Mouse (Mus musculus) cerebellum, postnatal 14 days (tissue): ENCODE measurements around the gene Spg21.

ENCODE experiments used
- DNase-seq, 2 experiments: peaks; one replicate each; pipeline ENCODE4 v3.0.0; 2021; ENCODE audit warnings: mixed read lengths in 2 of 2

Spg21 gene

DNA sequence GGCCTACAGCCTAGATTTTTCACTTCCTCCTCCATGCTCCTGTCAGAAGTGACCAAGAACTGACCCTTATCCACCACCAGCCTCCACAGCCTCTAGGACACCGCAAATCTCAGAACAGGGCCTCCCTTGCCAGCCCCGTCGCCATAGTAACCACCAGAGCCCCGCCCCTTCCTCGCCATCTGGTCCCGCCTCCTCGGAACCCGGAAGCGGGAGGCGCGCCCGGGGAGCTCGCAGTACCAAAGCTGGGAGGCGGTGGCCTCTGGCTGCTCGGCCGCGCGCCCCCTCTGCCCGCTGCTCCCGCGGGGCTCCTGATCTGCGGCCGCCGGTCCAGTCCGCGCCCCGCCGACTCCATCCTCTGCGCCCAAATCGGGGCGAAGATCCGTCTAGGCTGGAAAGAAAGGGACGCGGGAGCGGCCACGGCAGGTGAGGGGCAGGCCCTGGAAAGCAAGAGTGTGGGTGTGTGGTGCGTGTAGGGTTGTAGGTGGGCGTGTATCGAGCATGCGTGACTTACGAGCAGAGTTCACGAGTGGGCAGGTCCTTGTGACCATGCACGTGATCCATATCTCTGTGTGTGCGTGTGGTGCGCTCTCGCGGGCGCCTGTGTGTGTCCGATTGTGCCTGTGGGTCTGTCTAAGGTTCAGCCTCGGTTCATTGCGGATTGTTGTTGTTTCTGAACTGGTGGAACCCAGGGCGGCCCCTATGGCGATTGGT is at the start of gene Spg21:
Spg21 (plus strand) TSS at position 216 of the 711 bp plus-strand sequence.
- peak; percentile 98 to 99 for DNase-seq

DNA sequence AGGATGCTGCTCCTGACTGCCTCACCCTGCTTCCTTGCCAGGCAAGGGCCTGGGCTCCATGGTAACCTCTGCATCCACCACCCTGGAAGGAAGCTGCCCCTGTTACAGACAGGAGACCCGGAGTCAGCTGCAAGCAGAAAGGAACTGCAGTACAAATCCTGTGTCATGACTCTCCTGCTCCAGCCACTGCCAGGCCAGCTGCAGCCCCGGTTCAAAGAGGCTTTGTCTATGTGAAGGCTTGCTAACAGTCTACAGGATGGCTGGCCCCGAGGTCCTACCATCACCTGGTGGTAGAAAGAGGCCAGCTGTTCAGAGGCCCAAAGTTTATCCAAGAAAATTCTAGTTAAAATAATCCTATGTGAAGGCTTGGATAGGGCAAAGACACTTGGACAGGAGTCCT is 49.4 kb upstream of the Spg21 start:
- DNase-seq: no peak

DNA sequence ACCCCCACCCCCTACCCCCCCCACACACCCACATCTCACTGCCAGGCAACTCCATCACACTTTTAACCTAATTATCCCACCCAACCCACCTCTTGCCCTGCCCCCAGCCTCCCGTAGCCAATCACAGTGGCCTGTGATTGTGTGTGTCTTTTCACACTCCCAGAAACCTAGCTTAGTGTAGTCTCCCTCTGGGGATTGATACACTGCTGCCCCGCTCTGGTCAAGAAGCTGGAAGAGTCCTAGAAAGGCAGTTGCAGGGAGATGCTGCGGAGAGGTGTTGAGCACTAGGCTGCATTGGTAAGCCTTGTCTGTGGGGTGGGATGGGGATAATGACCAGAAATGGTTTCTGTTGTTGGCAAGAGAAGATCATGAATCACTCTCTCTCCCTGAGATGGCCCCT is 43.0 kb upstream of the Spg21 start:
- no peak for DNase-seq

DNA sequence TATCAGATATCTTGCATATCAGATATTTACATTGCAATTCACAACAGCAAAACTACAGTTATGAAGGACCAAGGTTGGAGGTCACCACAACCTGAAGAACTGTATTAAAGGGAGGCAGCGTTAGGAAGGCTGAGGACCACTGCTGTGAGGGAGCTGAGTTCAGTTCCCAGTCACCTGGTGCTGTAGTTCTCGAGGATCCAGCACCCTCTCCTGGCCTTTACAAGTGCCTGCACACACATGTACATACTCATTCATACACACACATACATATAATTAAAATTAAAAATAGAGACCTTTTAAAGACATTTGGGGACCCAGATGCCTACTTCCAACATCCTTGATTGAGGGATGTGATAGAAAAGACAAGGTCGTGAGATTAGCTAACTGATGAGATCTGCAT is 41.1 kb upstream of the Spg21 start:
- no peak for DNase-seq

DNA sequence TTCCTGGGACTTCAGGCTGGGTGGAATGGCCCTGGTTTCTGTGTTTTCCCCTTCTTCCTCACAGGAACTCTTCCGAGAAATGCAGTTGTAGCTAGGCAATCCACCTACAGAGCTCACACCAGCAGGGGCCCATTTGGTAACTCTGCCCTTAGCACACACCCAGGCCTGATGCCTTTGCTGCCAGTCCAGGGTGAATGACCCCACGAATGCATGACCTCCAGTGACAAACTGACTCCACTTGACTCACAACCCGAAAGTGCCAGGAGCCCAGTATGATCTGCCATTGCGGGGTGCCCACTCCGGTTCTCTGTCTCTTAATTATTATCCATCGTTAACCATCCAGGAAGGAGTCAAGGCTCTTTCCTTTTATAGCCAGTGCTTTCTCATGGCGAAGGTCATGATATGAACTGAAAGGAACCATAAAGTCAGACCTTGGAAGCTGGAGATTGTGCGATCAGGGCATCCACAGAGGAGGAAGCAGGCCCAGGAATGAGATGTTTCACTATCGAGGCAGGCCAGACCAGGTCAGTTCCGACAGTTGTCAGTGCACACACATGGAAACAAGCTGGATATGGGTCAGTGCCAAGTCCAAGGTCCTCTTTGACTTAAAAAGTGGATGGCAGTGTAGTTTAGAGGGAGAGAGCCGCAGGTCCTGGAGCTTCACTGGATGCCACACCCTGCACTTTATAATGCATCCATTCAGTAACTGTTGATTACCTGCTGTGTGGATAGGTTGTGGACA is 37.8 kb upstream of the Spg21 start, which contains the start of gene Slc51b:
Slc51b (minus strand) TSS at position 196 of the 742 bp plus-strand sequence.
- DNase-seq: no peak

DNA sequence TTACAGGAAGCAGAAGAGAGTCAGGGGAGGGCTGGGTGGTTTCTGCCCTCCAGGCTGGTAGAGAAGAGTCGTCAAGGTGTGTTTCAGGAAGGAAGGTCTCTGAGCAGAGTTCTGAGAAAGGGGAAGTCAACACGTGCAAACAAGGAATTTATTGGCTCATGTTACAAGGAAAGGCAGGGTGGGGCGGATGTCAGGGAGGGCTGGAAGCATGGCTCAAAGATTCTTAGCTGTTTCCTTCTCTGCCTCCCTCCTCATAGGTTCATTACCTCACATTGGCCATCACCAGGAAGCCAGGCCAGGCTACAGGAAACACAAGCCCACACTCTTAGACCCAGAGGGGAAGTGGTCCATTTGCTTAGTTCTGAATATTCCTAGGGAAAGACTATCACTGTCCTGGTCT is 36.4 kb upstream of the Spg21 start:
- no peak for DNase-seq

DNA sequence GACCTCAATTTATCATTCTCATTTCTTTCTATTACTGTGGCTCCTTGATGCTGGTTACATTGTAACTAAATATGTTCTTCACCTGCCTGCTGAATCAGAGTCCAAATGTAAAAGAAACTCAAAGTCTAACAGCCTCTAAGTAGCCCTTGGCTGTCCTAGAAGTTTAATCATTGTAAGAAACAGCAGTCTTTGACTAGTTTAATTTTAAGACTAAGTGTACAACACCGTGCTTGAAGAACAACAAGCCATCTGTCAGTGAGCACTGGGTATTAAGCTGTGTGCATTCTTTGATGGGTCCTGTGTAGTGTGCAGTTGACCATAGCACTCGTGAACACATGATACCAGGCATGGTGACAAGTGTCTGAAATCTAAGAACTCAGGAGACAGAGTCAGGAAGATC is 33.2 kb upstream of the Spg21 start:
- DNase-seq: no peak

DNA sequence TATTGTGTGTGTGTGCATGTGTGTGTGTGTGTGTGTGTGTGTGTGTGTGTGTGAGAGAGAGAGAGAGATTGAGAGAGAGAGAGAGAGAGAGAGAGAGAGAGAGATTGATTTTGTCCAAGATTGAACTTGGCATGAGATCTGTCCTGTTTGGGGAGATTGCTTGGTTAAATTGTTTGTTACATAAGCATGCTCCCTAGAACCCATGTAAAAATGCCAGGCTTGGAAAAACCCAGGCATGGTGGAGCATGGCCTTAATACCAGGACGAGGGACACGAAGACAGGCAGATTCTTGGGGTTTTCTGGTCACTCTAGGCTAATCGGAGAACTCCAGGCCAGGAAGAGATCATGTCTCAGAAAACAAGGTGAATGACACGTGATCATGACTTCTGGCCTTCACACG is 32.7 kb upstream of the Spg21 start:
- DNase-seq: no peak

DNA sequence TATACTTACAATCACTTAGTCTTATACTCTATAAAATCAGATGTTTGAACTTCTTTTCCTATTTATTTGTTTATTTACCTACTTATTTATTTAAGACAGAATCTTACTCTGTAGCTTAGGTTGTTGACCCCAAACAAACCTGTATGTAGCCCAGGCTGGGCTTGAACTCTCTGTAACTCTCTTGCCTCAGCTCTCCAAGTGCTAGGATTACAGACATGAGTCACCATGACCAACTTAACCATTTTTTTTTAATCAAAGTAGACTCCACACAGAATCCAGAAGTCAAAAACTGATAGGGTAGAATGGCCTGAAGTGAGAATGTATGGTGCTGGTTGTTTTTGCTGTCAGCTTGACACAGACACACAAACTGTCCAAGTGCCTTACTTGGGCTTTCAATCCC is 30.3 kb upstream of the Spg21 start:
- DNase-seq: no peak

DNA sequence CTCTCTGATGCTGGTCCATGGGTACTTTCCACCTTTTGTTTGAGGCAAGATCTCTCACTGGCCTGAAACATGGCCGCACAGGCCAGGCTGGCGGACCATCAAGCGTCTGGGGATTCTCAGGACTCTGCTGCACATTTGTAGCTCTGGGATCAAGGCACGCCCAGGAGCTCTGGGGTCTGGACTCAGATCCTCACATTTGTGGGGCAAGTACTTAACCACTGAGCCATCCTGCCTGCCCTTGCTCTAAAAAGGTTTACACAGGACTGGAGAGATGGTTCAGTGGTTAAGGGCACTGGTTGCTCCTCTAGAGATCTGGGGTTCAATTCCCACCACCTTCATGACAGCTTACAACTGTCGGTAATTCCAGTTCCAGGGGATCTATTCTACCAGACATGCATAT is 29.8 kb upstream of the Spg21 start:
- no peak for DNase-seq

DNA sequence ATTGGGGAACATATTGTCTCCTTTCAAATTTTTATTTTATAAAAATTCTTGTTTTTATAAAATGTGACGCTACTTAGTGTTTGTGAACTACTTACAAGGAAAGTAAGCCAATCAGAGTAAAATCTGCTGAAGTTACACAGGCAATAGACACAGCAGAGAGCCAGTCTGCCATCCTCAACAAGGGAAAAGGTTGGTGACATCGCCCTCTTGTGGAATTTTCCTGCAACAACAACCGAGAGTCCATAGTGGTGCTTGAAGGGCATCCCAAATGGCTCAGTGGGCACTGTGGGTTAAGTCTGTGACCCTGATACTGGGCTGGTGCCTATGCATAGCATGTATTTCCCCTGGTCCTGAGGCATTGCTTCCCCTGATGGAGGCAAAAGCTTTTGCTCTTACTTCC is 28.5 kb upstream of the Spg21 start:
- DNase-seq: peak; percentile 93 to 94

DNA sequence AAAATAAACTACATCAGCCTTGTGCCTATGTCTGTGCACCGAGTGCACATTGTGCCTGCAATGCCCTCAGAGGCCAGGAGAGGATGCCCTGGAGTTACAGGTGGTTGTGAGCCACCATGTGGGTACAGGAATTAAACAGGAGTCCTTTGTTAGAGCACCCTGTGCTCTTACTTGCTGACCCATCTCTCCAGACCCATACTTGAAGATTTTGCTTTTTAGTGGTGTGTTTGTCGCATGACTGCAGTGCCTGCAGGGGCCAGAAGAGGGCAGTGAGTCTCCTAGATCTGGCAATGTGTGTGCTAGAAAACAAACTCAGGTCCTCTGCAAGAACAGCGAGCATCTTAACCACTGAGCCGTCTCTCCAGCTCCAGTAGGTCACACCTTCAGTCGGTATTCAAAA is 26.6 kb upstream of the Spg21 start:
- DNase-seq: peak; percentile 28 to 66

DNA sequence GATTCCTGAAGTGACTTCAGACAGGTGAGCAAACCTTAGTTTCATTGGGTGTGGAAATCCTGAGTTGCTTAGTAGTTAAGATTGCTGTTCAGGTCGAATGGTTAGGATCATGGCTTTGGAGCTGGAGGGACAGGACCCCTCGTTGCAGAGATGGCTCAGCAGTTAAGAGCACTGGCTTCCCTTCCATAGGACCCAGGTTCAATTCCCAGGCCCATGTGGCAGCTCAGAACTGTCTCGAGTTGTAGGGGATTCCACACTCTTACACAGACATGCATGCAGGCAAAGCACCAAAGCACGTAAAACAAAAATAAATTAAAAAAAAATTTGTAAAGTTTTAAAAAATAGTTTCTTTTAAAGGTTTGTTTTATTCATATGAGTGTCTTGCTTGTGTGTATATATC is 25.5 kb upstream of the Spg21 start:
- DNase-seq: no peak

DNA sequence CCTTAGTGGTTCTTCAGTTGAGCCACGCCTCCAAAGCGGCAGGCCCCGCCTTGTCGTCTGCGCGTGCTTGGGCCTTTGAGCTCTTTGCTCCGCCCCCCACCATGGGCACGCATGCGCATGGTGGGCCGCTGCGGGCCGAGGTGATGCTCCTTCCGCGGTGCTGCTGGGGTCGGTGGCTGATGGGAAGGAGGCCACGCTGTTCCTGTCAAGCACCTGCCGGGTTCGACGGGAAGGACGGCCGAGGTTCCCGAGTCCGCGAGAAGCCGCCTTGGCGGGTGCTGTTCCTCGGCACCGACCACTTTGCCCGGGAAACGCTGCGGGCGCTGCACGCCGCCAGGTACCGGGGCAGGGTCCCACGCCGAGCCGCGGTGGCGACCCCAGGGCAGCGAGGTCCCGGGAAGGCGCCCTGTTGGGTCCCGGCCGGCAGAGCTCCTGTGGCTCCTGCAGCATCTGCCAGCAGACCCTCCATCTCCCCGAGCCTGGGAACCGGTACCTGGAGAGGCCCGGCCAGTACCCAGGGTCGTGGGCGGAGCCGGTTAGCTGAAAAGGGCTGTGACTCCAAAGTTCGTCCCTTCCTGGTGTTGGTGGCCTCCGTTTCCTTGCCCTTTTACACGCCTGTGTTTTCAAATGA is 25.0 kb upstream of the Spg21 start, which contains the start of gene Mtfmt:
Mtfmt (plus strand) TSS at position 112 of the 631 bp plus-strand sequence.
- DNase-seq: peak; percentile 95 to 96

DNA sequence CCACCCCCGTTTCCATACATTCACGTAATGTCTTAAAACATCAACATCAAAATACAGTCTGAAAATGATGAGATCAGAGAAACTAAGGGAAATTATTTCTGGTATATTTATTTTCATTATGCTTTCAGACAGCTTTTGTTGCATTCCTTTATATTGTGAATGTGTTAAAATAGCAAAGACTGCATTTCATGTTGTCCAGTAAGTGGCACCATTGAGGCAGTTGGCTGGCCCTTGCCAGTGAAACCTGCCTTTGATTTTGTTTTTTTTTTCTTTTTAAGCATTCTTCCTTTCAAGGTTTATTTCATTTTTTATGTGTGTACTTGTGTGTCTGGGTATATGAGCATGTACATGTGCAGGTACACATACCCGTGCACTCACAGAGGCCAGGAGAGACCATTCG is 16.1 kb upstream of the Spg21 start:
- no peak for DNase-seq

DNA sequence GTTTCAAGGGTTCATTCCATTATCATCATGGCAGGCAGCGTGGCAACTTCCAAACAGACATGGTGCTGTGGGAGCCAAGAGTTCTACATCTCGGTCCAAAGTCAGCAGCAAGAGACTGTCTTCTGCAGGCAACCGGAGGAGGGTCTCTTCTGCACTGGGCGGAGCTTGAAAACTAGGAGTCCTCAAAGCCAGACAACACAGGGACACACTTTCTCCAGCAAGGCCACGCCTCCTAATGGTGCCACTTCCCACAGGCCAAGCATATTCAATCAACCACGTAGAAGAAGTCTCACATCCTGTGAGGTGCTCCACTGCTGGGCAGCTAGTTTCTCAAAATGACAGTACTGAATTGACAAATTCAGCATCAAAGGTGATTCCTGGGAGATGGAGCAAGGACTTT is 12.8 kb upstream of the Spg21 start:
- DNase-seq: no peak

DNA sequence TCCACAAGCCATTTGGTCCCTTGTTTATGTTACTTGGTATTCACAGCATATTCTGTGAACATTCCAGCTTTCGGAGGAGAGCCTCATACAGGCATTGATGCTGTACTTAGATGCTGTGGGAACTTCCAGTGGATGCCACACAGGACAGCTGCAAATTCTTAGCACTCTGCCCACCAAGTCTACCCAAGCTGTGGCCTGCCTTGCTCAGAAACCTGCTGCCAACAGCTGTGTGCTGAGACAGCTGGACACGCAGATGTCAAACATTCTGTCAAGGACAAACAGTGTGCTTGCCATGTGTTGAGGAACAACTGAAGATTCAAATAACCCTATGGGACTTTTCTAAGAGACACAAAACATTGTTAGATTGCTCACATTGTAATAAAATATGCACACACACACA is 1.8 kb upstream of the Spg21 start:
- DNase-seq: no peak

DNA sequence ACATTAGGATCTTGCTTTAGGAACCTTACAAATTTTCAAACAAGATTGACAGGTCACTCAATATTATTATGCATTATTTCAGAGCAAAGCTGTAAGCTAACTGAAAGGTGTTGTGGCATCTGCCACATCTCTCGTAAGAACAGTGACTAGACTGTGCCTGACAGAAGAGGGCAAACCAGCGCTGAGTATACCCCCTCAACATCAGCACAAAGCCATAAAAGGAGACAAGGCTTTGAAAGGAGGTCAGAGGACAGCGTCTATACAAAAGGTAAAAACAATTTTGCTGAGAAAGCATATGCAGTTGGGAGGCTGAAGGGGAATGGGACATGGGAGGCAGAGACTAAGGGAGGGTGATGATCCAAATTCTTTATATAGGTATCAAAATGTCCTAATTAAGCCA is 549 bp upstream of the Spg21 start:
- DNase-seq: peak in 1 of 2 experiments; percentile 16

DNA sequence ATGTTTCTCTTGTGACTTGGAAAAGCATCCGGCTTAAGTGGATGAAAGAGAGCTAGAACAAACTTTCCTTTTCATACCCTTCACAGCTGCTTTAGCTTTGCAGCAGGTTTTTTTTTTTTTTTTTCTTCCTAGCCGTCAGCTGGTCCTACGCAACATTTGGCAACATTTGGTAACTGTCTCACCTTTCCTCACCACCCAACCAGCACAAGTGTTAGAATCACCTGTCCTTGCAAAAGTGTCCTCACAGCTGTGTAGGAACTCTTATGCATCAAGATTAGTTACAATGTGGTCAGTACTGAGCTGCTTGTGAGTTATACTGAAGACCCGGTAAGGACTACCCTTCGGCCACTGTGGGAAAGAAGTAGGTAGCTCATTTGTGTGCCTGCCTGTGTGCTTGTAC is 1.8 kb downstream of the Spg21 start:
- no peak for DNase-seq

DNA sequence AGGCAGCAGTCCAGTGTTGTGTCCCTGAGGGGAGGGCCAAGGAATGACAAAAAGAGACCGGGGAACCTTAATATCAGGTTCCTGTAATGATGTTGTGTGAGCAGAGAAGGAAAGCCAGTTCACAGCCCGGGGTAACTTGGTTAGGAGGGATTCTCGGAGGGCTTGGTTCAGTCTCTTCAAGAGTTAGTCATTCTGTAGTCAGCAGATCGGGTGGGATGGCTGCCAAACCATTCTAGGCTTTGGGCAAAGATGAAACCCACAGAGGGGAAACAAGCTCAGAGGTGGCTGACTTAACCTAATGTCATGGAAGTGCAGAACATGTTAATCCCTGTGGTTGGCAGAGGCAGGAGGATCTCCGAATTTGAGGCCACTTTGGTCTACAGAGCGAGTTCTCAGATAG is 3.4 kb downstream of the Spg21 start:
- peak; percentile 21 to 35 for DNase-seq

DNA sequence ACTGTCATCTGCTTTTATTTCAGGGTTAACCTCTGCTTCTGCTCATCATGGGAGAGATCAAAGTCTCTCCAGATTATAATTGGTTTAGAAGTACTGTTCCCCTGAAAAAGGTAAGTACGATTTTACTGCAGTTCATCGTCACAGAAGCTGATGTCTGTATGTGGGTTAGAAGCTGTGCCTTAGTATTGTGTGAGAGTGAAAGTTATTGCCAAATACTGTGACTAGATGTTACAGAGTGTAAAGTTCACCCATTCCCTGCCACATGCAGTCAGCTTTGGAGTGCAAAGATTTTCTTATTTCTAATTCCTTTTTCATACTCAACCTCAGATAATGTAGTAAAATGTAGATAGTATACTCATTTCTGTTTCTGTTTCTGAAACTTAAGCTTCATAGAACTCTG is 4.5 kb downstream of the Spg21 start:
- no peak for DNase-seq

DNA sequence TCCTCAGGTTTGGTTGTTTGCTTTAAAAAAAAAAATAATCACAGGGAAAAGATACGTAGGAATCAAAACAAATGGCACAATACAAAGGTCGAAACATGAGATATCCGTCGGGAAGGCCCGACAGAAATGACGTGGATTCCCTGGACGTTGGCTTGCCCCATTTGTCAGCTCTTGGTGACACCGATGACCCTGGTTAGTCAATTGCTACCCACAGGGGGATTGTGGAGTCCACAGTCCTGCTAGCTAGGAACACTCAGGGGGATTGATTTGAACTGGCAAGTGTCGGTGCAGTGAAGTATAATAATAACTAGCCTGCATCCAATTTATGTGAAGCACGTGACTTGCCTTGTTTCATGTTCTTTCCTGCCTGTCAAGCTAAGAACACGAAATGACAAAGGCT is 6.9 kb downstream of the Spg21 start:
- DNase-seq: no peak

DNA sequence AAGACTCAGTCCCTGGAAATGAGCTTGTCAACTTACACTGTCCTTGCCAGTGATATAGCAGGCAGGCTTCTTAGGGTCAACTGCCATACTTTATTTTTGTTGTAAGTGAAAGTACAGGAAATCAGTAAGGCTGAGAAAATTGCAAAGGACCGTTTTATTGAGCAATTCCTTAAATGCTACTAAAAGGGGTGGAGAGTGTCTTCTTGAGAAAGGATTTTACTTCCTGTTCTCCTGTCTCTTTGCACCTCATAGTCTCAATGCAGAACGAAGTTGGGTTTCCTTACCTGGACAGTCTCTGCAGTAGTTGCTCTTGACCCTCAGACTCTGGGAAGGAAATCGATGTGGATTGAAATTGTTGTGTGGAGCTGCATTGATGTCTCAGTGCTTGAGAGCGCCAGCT is 12.0 kb downstream of the Spg21 start:
- DNase-seq: no peak

DNA sequence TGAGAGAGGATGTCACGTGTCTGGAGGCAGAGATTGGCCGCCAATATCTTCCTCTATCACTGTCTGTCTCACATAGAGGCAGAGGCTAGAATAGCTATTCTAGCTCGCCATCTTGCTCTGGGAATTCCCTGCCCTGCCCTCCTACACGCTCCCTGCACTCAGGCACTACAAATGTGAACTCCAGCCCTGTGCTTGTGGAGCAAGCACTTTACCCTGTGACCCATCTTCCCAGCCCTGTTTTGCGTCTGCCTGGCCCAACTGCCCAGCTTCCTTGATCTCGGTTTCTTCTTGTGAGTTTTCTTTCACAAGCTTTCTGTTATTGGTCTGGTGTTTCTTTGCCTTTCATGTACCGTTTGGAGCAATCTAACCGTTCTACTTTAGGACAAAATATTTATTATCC is 18.4 kb downstream of the Spg21 start:
- no peak for DNase-seq
